Mouse (Mus musculus): ENCODE measurements at regions not wholly inside any gene's neighbourhood (a gene's known extent, or its start where the extent isn't known, plus 50 kb on each side); places are given as distances from the start of the nearest gene placed in this dataset.

DNA sequence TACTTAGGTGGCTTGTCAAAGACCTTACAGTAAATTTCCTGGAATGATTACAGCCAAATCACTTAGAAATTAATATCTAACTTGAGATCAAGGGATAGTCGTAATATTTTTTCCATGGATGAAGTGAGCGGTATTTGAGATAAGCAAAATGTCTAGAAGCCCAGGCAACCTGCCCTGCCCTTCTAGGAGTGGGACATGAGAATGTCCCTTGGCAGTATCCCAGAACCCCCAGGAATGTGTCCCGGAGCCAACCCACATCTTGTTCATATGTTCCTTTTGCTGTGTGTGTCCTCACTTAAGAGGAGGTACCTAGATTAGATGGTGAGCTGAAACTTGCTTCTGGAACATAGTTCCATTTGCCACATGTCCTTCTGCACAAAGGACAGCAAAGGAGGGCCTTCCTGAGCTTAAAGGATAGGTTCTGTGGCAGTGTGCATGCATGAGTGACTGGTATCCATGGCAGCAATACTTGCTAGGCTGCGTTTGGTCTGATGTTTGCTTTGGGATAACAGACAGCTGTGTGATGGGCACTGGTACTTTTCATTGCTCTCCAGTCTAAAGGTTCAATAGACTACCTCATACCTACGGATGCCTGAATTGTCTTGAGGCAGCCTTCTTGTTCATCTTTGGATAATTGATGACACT is 231.0 kb upstream of the Krr1 start:
- TF ChIP-seq EP300 (IDR thresholded peaks at IDR 0.05), result peak; percentile 95
- TF ChIP-seq CTCF (IDR thresholded peaks at IDR 0.05), result no peak
- Histone ChIP-seq H3K4me2 (replicated peaks; ENCODE audit: low read depth, low read length) (no peak overlapping the region), H3K36me3 (ENCODE audit: insufficient read depth, low read length) (no peaks in the 10 kb centered on the region), H3K9me3 (ENCODE audit: low read length) (no peaks in the 10 kb centered on the region), H3K4me3 (ENCODE audit: low read depth, low read length) (no peak overlapping the region), H3K4me1 (ENCODE audit: insufficient read depth, low read depth, low read length) (peaks cover 12% of the 10 kb centered on the region; the same call in 1 of the 2 replicates), H3K9ac (replicated peaks; ENCODE audit: low read depth) (no peak overlapping the region), H3K27ac (ENCODE audit: low read length) (no peak overlapping the region), H3K27me3 (replicated peaks; ENCODE audit: insufficient read depth, low read length) (no peaks in the 10 kb centered on the region)
- DNase-seq (ENCODE audit: low spot score) (peak; percentile 71), ATAC-seq (peak; percentile 88)
- WGBS, result 36% methylated on average over 5 of the region's 5 CpGs

DNA sequence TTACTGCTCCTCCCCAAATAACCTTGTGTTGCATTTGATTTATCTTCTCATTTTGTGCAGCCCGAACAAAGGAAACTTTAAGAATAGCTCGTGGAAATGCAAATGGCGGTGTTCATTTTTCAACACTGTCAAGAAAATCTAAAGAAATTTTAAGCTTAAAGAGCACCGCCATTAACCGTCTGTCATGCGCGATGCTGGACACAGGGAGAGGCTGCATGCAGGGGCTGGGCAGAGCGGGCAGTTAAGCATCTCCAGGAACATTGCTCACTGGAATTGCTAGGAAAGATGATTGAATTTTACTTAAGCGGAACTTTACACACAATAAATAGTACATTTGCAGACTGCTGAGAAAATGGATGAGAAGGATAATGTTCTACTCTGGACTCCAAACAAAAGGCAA is 229.2 kb upstream of the Krr1 start:
- Histone ChIP-seq H3K27ac (ENCODE audit: low read length) (no peak overlapping the region), H3K4me1 (ENCODE audit: insufficient read depth, low read depth, low read length) (peaks cover 12% of the 10 kb centered on the region; the same call in 1 of the 2 replicates), H3K4me2 (replicated peaks; ENCODE audit: low read depth, low read length) (no peak overlapping the region), H3K36me3 (ENCODE audit: insufficient read depth, low read length) (no peaks in the 10 kb centered on the region), H3K9me3 (ENCODE audit: low read length) (no peaks in the 10 kb centered on the region), H3K4me3 (ENCODE audit: low read depth, low read length) (no peak overlapping the region), H3K9ac (replicated peaks; ENCODE audit: low read depth) (no peak overlapping the region), H3K27me3 (replicated peaks; ENCODE audit: insufficient read depth, low read length) (no peaks in the 10 kb centered on the region)
- TF ChIP-seq CTCF (IDR thresholded peaks at IDR 0.05), result no peak
- no peak for TF ChIP-seq EP300 (IDR thresholded peaks at IDR 0.05)
- DNase-seq (ENCODE audit: low spot score), result no peak
- ATAC-seq, result no peak
- 83% methylated on average over 9 of the region's 9 CpGs for WGBS

GRCm38 (mm10) chr10:111745116-111745515 is 227.3 kb upstream of the Krr1 start:
- H3K4me2 ChIP-seq (replicated peaks; ENCODE audit: low read depth, low read length), result no peak overlapping the region
- TF ChIP-seq EP300 (IDR thresholded peaks at IDR 0.05) (no peak), CTCF (IDR thresholded peaks at IDR 0.05) (no peak)
- no peaks in the 10 kb centered on the region for H3K27me3 ChIP-seq (replicated peaks; ENCODE audit: insufficient read depth, low read length)
- H3K36me3 ChIP-seq (ENCODE audit: insufficient read depth, low read length), result no peaks in the 10 kb centered on the region
- H3K27ac ChIP-seq (ENCODE audit: low read length), result no peak overlapping the region
- no peak for DNase-seq (ENCODE audit: low spot score)
- H3K9me3 ChIP-seq (ENCODE audit: low read length), result no peaks in the 10 kb centered on the region
- H3K9ac ChIP-seq (replicated peaks; ENCODE audit: low read depth), result no peak overlapping the region
- H3K4me3 ChIP-seq (ENCODE audit: low read depth, low read length), result no peak overlapping the region
- no peak for ATAC-seq
- peaks cover 7% of the 10 kb centered on the region; the same call in 1 of the 2 replicates for H3K4me1 ChIP-seq (ENCODE audit: insufficient read depth, low read depth, low read length)
- 89% methylated on average over 3 of the region's 3 CpGs for WGBS

GRCm38 (mm10) chr10:111746067-111746878 is 226.2 kb upstream of the Krr1 start:
- Histone ChIP-seq H3K27ac (ENCODE audit: low read length) (no peak overlapping the region), H3K4me3 (ENCODE audit: low read depth, low read length) (no peak overlapping the region), H3K9ac (replicated peaks; ENCODE audit: low read depth) (no peak overlapping the region), H3K4me1 (ENCODE audit: insufficient read depth, low read depth, low read length) (no peaks in the 10 kb centered on the region; the same call in 1 of the 2 replicates), H3K4me2 (replicated peaks; ENCODE audit: low read depth, low read length) (no peak overlapping the region), H3K27me3 (replicated peaks; ENCODE audit: insufficient read depth, low read length) (no peaks in the 10 kb centered on the region), H3K9me3 (ENCODE audit: low read length) (no peaks in the 10 kb centered on the region), H3K36me3 (ENCODE audit: insufficient read depth, low read length) (no peaks in the 10 kb centered on the region)
- DNase-seq (ENCODE audit: low spot score), result no peak
- ATAC-seq, result no peak
- 60% methylated on average over 12 of the region's 12 CpGs for WGBS
- TF ChIP-seq EP300 (IDR thresholded peaks at IDR 0.05) (no peak), CTCF (IDR thresholded peaks at IDR 0.05) (no peak)

- H3K4me1 ChIP-seq (ENCODE audit: insufficient read depth, low read depth, low read length), result no peaks in the 10 kb centered on the region
- H3K36me3 ChIP-seq (ENCODE audit: insufficient read depth, low read length), result no peaks in the 10 kb centered on the region
- H3K27me3 ChIP-seq (replicated peaks; ENCODE audit: insufficient read depth, low read length), result no peaks in the 10 kb centered on the region
- no peak overlapping the region for H3K4me2 ChIP-seq (replicated peaks; ENCODE audit: low read depth, low read length)
- H3K9ac ChIP-seq (replicated peaks; ENCODE audit: low read depth), result no peak overlapping the region
- 88% methylated on average over 6 of the region's 6 CpGs for WGBS
- H3K4me3 ChIP-seq (ENCODE audit: low read depth, low read length), result no peak overlapping the region
- ATAC-seq, result no peak
- TF ChIP-seq EP300 (IDR thresholded peaks at IDR 0.05) (no peak), CTCF (IDR thresholded peaks at IDR 0.05) (no peak)
- no peak for DNase-seq (ENCODE audit: low spot score)
- no peak overlapping the region for H3K27ac ChIP-seq (ENCODE audit: low read length)
- H3K9me3 ChIP-seq (ENCODE audit: low read length), result no peaks in the 10 kb centered on the region
These were observed 225.5 kb upstream of the Krr1 start for GRCm38 (mm10) chr10:111746879-111747477.

- Histone ChIP-seq H3K4me1 (ENCODE audit: insufficient read depth, low read depth, low read length) (no peaks in the 10 kb centered on the region), H3K27me3 (replicated peaks; ENCODE audit: insufficient read depth, low read length) (no peaks in the 10 kb centered on the region), H3K9me3 (ENCODE audit: low read length) (no peaks in the 10 kb centered on the region), H3K27ac (ENCODE audit: low read length) (no peak overlapping the region), H3K9ac (replicated peaks; ENCODE audit: low read depth) (no peak overlapping the region), H3K4me3 (ENCODE audit: low read depth, low read length) (no peak overlapping the region), H3K4me2 (replicated peaks; ENCODE audit: low read depth, low read length) (no peak overlapping the region), H3K36me3 (ENCODE audit: insufficient read depth, low read length) (no peaks in the 10 kb centered on the region)
- ATAC-seq, result no peak
- no peak for TF ChIP-seq CTCF (IDR thresholded peaks at IDR 0.05)
- no peak for TF ChIP-seq EP300 (IDR thresholded peaks at IDR 0.05)
- 41% methylated on average over 3 of the region's 3 CpGs for WGBS
- no peak for DNase-seq (ENCODE audit: low spot score)
These were observed 224.0 kb upstream of the Krr1 start for GRCm38 (mm10) chr10:111748482-111748881.

Measured in lung, postnatal 0 days (tissue).